Mouse (Mus musculus) midbrain, embryonic 12.5 days (tissue): ENCODE results near the gene Il1f10. TPM values are rescaled to one million over a fixed set of nuclear protein-coding genes. Genes with fewer than 3 reads are reported as not detected.

Experiments used
- ATAC-seq: fragments of 200-750 bp; cut with Nextera tagmentation; 2 replicates; pipeline ENCODE4 v1.8.0; 2017; ENCODE audit warnings: low read depth, moderate TSS enrichment, moderate library complexity; ENCODE audit not compliant: low FRiP score
- H3K27ac ChIP-seq: fragments of 300-500 bp; sonication (generic); replicated peaks from 2 replicates; pipeline ENCODE4 v1.5.1; 2016; ENCODE audit warnings: mild to moderate bottlenecking
- H3K27me3 ChIP-seq: fragments of 300-500 bp; sonication (generic); 2 replicates; pipeline ENCODE4 v1.6.1; 2016; ENCODE audit warnings: mild to moderate bottlenecking
- H3K36me3 ChIP-seq: fragments of 300-500 bp; sonication (generic); 2 replicates; pipeline ENCODE4 v1.6.1; 2016
- H3K4me1 ChIP-seq: fragments of 300-500 bp; sonication (generic); 2 replicates; pipeline ENCODE4 v1.6.1; 2016
- H3K4me2 ChIP-seq: fragments of 300-500 bp; sonication (generic); replicated peaks from 2 replicates; pipeline ENCODE4 v1.6.1; 2016; ENCODE audit warnings: mild to moderate bottlenecking, moderate library complexity
- H3K4me3 ChIP-seq: fragments of 300-500 bp; sonication (generic); 2 replicates; pipeline ENCODE4 v1.5.1; 2016; ENCODE audit warnings: mild to moderate bottlenecking
- H3K9ac ChIP-seq: fragments of 300-500 bp; sonication (generic); replicated peaks from 2 replicates; pipeline ENCODE4 v1.6.1; 2016; ENCODE audit warnings: mild to moderate bottlenecking, moderate library complexity
- H3K9me3 ChIP-seq: fragments of 300-500 bp; sonication (generic); 2 replicates; pipeline ENCODE4 v1.6.1; 2016; ENCODE audit warnings: mild to moderate bottlenecking
- WGBS: fragments of 180-500 bp; shearing (Covaris S2); methylation state at CpG from one replicate; pipeline ENCODE4 v1.1.7; 2016; 5-methylcytosine and 5-hydroxymethylcytosine counted together
- polyA plus RNA-seq: library from polyadenylated mRNA; unstranded; fragments of >200 nt; fragmentation: Nextera tagmentation; extraction: Ambion mirVana; gene quantifications from 2 replicates; pipeline ENCODE4 v1.2.1, GENCODE M21; 2016

The Il1f10 gene
- polyA plus RNA-seq, 1 experiment from 2014 or later: not detected

DNA sequence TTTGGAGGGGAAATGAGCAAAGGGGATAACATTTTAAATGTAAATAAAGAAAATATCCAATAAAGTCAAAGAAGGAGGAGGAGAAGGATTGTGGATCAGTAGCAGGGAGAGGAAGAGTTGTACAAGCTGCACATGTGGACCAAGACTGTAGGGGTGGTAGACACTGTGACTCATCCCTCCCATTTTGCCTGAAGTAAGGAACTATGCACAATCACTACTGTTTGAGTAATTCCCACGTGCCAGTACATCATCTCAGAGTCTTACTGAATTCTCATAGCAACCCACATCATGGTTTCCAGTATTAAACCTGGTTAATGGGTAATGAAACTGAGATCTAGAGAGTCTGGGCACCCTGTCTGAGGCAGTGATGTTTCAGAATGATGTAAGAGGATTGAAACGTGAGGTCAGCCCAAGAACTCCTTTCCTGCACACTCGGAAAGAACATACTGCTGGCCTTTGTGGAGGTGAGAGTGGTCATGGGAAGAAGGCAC, 50.4 kb downstream of the Il1f10 start:
- Histone ChIP-seq H3K4me1 (no peaks in the 10 kb centered on the region), H3K9ac (no peak overlapping the region), H3K27ac (no peak overlapping the region), H3K9me3 (no peaks in the 10 kb centered on the region), H3K4me3 (no peak overlapping the region), H3K27me3 (no peaks in the 10 kb centered on the region), H3K36me3 (no peaks in the 10 kb centered on the region), H3K4me2 (no peak overlapping the region)
- no peak for ATAC-seq
- 79% methylated on average over 3 of the region's 3 CpGs for WGBS

Other genes with a start within 250 kb of the Il1f10 start
- gene Hnmt, start 241.8 kb upstream of the Il1f10 start, polyA plus RNA-seq: 1.0 and 2.1 TPM in 2 replicates
- not detected in 2 replicates for gene Tbpl2, start 194.6 kb upstream of the Il1f10 start, polyA plus RNA-seq
- not detected in 2 replicates for gene Il1f8, start 138.0 kb upstream of the Il1f10 start, polyA plus RNA-seq
- not detected in 2 replicates for gene Il1f9, start 104.7 kb upstream of the Il1f10 start, polyA plus RNA-seq
- gene Il1f6, start 75.8 kb upstream of the Il1f10 start, polyA plus RNA-seq: not detected in 2 replicates
- not detected in 2 replicates for gene Il1f5, start 14.2 kb upstream of the Il1f10 start, polyA plus RNA-seq
- gene Il1rn, start 45.7 kb downstream of the Il1f10 start, polyA plus RNA-seq: 0.18 TPM in 1 of 2 replicates, not detected in the other
- 0.77 and 0.96 TPM in 2 replicates for gene Psd4, start 76.4 kb downstream of the Il1f10 start, polyA plus RNA-seq
- 2.8 and 4.7 TPM in 2 replicates for gene Pax8, start 184.4 kb downstream of the Il1f10 start, polyA plus RNA-seq